Mouse (Mus musculus) liver, adult 2 months (tissue): ENCODE measurements around the gene Ube2l3.

Experiments used
- CTCF ChIP-seq: fragments of 200-500 bp; IDR thresholded peaks from 2 replicates; pipeline ENCODE4 v1.5.1; 2011; ENCODE audit warnings: low read depth, low read length, control low read depth
- POLR2A ChIP-seq: fragments of 200-500 bp; IDR thresholded peaks from 2 replicates; pipeline ENCODE4 v1.6.1; 2011; ENCODE audit warnings: low read length, control low read depth; ENCODE audit not compliant: insufficient read depth; ENCODE audit errors: extremely low read depth

DNA sequence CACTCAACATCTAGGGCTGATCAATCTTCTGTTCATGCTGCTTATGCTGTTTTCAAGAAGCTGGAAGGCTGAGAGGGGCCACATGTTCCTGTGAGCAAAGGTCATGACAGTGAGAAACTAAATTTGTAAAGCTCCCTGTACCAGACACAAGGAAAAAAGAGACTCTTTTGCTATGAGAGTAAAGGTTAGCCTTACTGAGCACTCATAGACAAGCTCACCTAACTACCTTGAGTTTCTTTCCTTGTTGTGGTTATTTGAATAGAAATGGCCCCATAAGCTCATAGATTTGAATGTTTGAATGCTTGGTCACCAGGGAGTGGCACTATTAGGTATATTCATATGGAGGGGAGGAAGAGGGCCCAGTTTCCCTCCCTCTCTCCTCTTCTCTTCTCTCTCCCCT, 35.3 kb downstream of the Ube2l3 start:
- TF ChIP-seq CTCF (no peak), POLR2A (no peak)
